Mouse (Mus musculus) left cerebral cortex, adult 11 months (tissue): ENCODE data around the gene Kif5a.

Source experiments
- DNase-seq: peaks from one replicate; pipeline ENCODE4 v3.0.0; 2022; ENCODE audit warnings: low spot score

Gene Kif5a

DNA sequence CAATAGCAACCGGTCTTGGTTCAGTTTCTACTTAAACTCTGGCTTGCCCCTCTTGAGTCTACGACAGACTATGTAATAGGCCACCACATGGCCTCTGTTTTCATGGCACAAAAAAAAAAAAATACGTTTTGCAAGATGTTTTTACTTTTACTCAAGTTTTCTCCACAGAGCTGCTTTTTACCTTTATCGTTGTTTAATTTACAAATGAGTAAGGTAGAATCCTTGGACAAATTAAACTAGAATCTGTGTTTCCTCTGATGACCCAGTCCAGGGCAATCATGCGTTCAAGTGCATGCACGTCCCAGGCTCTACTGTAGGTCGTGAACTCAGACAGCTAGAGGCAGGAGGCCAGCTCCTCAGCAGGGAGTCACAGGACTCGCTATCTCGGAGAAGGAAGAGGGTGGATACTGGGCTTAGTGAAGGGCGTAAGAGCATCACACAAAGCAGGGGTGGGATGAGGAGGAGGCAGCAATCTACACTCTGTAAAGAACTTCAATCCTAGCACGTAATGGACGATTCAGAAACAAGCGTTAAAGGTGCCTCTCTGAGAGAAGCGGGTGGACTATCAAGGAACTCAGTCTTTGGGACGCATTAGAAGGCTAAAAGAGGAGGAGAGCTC, 26.5 kb upstream of the Kif5a start:
- DNase-seq = no peak

DNA sequence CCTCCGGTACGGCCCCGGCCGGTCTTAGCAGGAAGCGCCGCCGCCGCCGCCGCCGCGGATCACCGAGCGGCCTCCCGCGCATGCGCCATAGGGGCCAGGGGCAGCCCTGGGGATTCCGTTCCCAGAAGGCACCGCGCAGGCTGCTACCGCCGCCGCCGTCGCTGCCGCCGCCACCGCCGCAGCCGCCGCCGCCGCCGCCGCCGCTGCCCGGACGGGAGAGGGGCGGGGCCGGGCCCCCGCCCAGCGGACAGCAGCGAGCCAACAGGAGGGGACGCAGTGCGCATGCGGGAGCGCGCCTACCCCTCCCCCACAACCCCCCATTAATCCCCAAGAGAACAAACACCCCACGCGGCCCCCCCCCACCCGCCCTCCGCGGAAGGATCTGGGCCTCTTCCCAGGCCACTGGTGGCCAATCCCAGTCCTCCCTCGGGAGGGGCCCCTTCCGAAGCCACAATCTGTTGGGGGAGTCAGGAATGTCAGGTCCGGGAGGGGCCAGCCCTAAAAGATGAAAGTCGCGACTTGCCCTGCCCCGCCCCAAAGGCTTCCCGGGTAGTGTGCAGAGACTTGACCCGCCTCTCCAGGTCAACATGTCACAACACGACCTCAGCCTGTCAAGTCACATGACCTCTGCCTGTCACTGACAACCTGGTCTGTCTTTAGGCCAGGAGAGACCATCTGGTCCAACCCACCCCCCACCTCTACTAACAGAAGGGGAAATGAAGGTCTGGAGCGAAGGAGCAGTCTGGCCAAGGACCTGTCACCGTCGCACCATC, 25.8 kb upstream of the Kif5a start, which contains the start of gene Mbd6:
Gene Mbd6, minus strand, starts transcription at position 219 of the 773 bp plus-strand sequence.
- peak; percentile 81 for DNase-seq

DNA sequence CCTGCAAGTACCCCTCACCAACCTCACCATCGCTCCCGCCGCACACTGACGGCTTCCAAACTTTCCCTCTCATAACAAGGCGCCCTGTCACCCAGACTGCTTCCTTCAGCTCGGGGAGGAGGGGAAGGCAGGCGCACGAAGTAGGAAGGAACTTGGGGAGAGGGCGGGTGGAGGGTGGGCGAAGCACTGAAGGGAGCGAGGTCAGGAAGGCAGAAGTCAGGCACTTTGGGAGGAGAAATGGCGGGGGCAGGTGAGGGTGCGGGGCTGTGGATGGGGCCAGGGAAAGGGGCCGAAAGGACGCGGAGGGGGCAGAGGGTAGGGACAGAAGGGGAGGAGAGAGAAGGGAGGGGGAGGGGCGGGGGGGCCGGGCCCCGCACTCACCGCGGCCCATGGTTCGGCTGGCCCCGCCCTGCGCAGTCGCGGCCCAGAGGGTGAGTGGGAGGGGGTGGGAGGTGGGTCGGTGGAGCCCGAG, 25.2 kb upstream of the Kif5a start:
- no peak for DNase-seq

DNA sequence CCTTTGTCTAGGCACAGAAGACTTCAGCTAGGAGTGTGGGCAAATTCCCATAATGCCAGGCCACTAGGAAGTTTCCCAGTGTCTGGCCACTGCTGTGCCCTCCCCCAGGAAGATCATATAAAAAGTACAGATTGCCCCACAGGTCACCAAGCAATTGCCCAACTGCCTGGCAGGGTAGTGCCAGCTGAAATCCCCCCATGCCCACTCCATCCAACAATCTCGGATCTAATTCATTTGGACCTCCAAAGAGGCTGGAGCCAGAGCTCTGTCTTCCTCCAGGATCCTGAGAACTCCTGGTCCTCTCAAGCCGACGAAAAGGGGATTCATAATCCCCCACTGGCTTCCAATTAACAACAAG, 24.8 kb upstream of the Kif5a start:
- no peak for DNase-seq

DNA sequence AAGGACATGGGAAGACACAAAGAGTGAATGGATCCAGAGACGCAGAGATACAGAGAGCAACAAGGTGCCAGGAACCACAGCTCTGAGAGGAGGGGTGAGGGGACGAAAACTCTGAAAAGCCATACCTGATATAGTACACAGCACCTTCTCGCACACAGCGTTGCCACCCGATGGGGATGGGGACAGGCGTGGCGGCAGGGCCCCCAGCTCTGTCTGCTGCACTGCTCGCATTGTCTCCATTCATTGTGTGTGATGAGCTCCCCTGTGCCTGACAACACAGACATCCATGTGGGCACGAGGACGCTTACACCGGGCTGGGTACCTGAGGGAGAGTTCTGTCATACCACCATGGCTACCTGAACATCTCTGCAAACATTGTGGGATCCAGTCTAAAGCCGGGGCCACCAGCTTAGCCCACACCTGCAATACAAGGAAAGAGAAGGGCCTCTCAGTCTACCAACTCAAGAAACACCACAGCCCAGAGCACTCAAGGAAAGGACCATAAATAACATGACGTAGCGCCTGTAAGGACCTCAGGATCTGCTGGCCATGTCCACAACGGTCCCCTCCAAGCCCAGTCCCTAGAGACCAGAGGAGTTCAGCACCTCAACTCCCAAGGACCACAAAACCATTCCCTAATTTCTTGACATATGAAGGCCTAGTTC, 24.3 kb upstream of the Kif5a start:
- DNase-seq = no peak

DNA sequence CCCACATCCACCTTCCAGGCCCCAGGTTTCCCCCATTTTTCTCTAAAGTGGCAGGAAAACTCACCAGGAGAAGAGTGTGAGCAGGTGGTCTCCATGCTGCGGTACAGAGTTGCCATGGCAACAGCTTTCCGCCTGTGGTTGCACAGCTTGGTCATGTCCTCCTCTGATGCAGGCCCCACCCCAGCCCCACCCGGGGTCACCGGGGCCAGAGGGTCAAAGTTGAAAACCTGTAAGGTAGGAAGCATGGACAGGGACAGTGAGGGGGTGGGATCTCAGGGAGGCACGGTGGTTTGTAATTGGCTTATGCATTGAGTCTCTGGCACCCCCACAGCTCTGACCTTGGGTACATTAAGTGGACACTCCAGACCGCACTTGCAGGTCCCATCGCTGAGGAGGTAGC, 23.6 kb upstream of the Kif5a start:
- DNase-seq = no peak

DNA sequence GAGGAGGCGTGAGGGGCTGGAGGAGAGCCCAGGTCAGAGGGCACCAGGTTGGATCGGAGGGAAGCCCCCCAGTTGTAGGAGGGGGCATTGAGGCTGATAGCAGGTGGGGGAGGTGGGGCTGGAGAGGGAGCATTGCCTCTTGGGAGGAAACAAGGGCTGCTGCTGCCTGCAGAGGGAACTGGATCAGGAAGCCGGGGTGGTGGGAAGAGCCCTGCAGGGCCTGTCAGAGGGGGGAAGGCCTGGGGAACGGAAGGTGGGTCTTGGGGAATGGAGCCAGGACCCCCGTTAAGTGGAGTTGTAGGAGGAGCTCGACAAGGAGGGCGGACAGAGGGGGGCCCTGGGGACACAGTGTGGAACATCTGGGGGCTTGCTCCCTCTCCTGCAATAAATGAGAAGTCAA, 23.0 kb upstream of the Kif5a start:
- DNase-seq = no peak

DNA sequence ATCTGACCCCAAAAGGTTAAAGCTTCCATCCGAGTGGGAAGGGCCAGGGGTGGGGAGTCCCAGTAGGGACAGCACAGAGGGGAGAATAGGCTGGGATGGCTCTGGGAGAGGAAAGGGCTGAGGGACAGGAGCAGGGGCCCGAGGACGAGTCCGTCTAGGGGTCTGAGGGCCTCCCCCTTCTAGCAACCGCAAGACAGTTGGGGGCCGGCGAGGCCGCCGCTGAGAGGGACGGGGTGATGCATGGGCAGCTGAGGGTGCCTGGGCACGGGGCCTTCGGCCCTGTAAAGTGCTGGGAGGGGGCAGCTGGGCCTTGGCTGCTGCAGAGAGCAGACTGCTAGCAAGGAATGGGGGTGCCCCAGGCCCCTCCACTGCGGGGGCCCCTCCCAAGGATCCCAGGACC, 22.5 kb upstream of the Kif5a start:
- DNase-seq = no peak

DNA sequence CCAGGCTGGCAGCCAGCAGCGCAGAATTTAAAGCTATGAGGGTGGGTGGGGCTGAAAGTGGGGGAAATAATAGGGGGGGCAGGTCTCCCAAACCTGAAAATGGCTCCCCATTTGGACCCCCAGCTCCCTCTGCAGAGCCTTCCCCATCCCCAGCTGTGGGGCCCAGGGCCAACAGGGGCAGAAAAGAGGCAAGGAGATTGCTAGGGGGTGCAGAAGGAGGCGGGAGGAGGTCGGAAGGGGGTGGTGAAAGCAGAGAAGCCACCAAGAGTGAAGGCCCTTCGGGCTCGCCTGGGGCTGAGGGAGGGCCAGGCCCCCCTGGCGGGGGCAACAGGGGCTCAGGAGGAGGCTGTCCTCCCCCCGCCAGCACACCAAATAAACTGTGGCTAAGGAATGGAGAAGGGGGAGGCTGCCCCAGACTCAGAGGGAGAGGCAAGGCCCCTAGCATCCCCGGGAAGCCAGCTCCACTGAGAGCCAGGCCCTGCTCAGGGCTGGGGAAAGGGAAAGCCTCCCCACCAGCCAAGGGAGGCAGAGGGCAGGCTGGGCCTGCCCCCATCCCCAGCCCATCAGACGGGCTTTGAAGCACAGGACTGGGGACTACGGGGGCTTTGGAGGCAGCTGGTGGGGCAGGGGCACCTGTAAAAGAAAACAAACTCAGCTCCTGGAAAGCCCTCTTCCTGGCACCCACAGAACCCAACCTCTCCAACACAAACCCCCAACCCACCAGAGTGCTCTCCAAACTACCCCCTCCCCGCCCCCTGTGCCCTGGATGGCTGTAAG, 21.8 kb upstream of the Kif5a start:
- no peak for DNase-seq

DNA sequence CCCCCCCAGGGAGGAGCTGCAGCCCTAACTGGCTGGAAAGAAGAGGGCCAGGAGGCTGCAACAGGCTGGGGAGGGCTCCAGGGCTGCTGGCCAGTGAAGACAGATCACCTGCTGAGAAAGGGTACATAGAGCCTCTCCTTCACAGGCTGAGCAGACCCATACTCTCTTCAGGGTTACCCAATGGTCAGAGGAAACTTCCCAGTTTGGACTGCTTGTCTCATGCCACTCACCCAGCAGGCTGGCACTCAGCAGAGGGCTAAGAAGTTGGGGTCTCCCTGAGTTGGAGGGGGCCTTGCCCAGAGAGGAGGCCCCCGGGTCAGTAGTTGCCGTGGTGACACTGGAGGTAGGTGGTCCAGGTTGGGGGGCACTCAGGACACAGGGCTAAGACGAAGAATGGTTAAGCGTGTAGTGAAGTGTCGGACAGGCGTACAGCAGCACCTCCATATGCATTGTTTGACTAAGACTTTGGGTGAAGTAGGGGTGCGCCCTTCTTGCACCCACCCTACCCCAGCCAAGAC, 21.0 kb upstream of the Kif5a start:
- no peak for DNase-seq

DNA sequence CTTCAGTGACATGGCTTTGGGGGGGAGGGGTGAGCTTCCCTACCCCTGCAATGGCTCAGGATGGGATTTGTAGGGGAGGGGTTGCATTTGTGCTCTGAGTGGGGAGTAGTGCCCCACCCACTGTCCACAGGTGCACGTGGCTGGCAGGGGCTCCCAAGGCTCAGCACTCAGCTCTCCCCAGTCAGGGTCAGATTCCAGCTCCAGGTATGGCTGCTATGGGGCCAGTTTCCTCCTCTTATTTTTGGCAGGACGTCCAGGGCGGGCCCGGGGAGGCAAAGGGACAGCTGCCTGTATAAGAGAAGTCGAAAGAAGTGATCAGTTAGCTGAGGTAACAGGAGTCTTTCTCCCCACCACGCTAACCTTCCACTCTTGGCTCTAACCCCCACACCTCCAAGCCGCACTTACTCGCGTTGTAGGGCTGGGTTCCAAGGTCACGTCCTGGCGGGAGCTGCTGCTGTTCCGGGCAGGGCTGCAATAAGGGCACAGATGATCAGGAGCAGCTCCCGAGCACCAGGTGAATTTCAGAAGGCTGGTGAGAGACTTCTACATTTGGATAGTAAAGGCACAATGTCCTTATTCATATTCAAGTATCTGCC, 19.6 kb upstream of the Kif5a start:
- DNase-seq = no peak

DNA sequence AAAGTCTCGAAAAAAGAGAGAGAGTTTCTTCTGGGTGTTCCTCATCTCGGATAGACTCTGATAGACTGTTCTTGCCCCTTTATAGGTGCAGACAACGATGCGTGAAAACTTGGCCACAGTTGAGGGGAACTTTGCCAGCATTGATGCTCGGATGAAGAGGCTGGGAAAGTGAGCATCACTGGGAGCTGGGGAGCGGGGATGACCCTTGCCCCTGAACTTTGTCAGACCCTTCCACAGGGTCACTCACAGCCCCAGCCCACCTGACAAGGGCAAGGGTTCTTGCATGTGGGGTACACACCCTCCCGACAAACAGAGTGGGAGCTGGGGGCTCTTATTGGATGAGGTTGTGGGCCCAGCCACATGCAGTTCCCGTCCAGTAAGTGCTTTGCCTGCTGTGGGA, 18.2 kb upstream of the Kif5a start:
- no peak for DNase-seq

DNA sequence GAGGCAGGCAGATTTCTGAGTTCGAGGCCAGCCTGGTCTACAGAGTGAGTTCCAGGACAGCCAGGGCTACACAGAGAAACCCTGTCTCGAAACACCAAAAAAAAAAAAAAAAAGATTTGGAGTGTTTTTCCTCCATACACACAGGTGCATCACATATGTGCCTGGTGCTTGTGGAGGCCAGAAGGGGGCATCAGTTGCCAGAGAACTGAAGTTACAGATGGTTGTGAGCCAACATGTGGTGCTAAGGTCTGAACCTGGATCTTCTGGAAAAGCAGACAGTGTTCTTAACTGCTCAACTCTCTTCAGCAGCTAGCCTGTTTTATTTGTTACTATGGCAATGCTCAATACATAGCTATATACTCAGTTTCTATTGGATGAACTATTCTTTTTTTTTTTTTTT, 16.6 kb upstream of the Kif5a start:
- DNase-seq = no peak

DNA sequence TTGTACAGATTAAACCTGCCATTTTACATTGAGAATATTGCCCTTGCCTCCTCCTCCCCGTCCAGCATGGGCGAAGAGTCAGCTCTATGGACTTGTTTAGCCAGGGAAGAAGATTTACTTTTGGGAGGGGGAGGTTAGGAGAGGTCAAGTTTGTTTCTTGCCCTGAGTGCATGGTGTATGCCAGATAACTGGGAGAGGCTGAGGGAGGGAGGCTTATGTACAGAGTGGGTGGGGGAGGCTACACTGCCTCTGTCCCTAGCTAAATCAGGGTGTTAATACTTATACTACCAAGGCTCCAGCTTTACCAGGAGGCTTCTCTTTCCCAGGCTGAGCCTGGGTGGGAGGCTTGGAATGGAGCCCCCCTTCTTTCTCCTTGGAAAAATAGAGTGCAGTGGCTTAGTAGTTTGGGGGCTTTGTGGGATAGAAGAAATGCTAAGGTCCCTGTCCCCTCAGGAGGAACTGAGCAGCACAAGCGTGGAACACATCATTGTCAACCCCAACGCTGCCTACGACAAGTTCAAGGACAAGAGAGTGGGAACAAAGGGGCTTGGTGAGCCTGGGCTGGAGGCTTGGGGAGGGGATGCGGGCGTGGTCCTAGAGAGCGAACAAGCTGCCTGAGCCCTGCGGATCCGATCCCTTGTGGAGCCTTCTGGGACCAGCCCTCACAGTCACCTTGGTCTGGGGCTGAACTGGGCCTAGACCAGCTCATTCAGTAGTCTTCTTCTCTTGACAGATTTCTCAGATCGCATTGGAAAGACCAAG, 11.3 kb upstream of the Kif5a start:
- DNase-seq = no peak

DNA sequence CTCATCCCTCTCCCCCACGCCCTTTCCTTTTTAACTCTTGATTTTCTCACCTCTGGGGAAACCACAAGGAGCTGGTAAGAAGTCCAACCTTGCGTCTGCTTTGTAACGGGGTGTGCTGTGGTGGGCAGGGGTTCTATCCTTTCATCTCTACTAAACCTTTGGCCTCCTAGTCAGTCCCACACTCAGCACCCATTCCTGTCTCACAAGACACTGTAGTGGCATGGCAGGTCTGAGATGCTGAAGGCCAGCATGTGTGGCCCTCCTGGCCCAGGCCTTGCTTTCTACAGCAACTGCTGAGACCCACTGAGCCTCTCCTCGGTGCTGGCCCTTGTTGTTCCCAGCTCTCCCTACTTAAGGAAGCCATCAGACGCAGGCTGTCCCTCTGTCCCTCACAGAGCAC, 9.2 kb upstream of the Kif5a start:
- no peak for DNase-seq

DNA sequence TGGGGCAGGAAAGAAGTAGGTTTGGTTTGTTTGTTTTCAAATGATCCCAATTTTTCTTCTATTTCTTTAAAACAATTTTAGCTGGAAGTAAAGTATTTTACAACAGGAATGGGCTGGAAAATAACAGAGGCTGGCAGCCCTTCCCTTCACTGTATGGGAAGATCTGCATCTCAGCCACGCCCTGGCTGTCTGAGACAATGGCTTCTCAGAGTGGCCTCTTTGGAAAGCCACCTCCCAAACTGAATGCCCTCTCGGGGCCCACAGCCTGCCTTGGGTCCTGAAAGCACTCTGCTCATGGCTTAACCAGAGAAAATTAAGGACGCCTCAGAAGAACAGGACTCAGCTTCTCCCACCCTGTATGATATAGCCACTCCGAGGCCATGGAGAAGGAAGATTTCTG, 6.7 kb upstream of the Kif5a start:
- no peak for DNase-seq

DNA sequence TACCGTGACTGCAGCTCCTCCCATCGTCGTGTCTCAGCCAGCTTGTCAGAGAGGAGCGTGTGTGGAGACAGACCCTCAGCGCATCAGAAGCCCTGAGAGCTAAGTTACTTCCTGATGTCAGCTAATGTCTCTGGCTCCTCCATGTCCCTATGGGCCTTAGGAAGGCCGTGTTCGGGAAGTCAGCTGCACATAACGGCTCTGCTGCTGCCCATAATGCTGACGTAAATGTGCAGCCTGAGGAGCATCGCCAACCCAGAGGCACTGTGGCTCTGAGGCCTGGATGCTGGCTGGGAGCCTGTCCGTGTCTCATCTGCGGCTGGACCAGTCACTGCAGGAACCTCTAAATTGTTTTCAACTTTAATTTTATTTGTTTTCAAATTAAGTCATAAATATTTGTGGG, 5.9 kb upstream of the Kif5a start:
- DNase-seq = no peak

DNA sequence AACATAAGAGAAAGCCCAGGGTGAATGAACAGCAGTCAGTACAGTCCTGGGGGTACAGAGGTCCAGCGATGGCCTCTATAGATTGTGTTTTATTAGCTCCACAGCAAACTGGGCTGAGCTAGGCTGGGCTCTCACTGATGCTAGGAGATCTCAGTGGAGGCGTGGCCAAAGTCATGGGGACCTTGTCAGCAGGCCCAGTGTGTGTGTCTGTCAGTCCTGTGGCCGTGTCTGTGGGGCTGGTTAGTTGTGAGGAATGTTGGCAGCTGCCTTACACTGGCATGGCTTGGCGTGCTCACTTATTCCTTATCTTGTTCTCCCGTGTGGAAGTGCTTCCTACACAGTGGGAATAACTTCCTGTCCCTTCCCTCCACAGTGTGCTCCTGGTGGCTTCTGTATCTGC, 5.3 kb upstream of the Kif5a start:
- DNase-seq = no peak

DNA sequence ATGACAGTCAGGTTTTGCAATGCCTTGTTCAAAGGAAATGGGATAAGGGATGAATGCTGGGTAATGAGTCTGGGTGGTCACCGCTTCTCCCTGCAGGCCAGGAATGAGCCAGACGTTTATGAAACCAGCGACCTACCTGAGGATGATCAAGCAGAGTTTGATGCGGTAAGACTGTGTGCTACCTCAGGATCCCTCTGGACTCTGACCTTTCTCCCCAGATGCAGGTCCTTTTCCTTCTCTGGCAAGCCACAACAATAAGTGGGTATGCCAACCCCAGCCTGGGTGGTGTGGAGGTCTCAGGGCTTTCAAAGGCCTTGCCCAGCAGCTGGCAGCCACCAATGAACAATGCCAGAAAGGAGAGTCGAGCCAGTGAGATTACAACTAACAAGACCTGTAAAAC, 4.2 kb upstream of the Kif5a start:
- no peak for DNase-seq

DNA sequence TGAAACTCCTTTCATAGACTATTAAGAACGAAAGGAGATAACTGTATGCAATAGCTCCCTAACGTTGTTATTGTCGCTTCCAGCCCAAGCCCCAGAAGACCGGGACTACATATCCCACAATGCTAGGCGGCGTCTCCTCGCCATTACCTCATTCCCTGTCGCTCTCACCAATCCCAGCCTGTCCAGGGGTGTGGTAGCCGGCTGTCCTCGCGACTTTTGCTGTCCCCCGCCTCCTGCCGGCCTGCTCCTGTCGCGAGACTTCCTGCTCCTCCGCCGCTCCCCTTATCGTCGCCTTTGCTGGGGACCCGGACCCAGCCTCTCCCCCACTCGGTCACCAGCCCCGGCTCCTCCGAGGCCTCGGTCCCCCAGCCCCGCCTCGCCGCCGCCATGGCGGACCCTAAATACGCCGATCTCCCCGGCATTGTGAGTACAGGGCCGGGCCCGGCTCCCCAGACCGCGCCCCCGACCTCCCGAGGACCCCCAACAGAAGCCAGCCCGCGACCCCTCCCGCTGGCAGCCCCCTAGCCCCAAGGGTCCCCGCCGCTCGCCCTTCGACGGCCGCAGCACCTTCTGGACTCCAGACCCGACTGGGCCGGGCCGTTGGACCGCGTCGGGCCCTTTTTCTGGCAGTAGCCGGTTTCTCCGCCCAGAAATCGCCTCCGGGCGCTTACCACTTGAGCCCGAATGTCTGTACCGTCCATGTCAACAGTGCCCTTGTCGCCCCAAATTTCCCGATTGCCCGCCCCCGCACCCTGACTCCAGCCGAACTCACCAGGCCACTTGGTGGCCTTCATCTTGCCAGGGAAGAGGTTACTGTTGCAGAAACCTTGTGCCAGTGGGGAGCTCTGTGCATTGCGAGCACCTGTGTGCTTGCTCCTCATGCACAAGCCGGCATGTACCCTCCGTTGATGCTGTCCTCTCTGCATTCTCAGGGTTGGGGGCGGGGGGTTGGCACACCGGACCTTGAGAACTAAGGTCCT, 3.3 kb upstream of the Kif5a start, which contains the start of gene Dctn2:
Gene Dctn2, plus strand, starts transcription at position 257 of the 980 bp plus-strand sequence.
- DNase-seq = peak; percentile 93
